Mouse (Mus musculus) neural tube, embryonic 15.5 days (tissue): ENCODE measurements around the gene Ccdc6. TPM values are rescaled to one million over a fixed set of nuclear protein-coding genes. Genes with fewer than 3 reads are reported as not detected.

Experiments
- ATAC-seq: fragments of 200-750 bp; cut with Nextera tagmentation; 2 replicates; pipeline ENCODE4 v1.8.0; 2017; ENCODE audit warnings: mild to moderate bottlenecking, moderate TSS enrichment, moderate library complexity; ENCODE audit not compliant: low FRiP score
- H3K27ac ChIP-seq: fragments of 300-500 bp; sonication (generic); replicated peaks from 2 replicates; pipeline ENCODE4 v1.5.1; 2015; ENCODE audit warnings: mild to moderate bottlenecking, inconsistent platforms
- H3K27me3 ChIP-seq: fragments of 300-500 bp; sonication (generic); replicated peaks from 2 replicates; pipeline ENCODE4 v1.6.1; 2015; ENCODE audit warnings: inconsistent platforms
- H3K36me3 ChIP-seq: fragments of 300-500 bp; sonication (generic); 2 replicates; pipeline ENCODE4 v1.6.1; 2015; ENCODE audit warnings: inconsistent platforms
- H3K4me1 ChIP-seq: fragments of 300-500 bp; sonication (generic); 2 replicates; pipeline ENCODE4 v1.6.1; 2015; ENCODE audit warnings: inconsistent platforms
- H3K4me2 ChIP-seq: fragments of 300-500 bp; sonication (generic); 2 replicates; pipeline ENCODE4 v1.6.1; 2015; ENCODE audit warnings: inconsistent platforms, mild to moderate bottlenecking, moderate library complexity
- H3K4me3 ChIP-seq: fragments of 300-500 bp; sonication (generic); replicated peaks from 2 replicates; pipeline ENCODE4 v1.5.1; 2015; ENCODE audit warnings: mild to moderate bottlenecking, inconsistent platforms
- H3K9ac ChIP-seq: fragments of 300-500 bp; sonication (generic); replicated peaks from 2 replicates; pipeline ENCODE4 v1.6.1; 2015; ENCODE audit warnings: mild to moderate bottlenecking, inconsistent platforms
- H3K9me3 ChIP-seq: fragments of 300-500 bp; sonication (generic); replicated peaks from 2 replicates; pipeline ENCODE4 v1.6.1; 2016; ENCODE audit warnings: inconsistent platforms
- WGBS: fragments of 180-500 bp; shearing (Covaris S2); methylation state at CpG from one replicate; pipeline ENCODE4 v1.1.7; 2015; ENCODE audit warnings: mixed read lengths; 5-methylcytosine and 5-hydroxymethylcytosine counted together
- polyA plus RNA-seq: library from polyadenylated mRNA; unstranded; fragments of >200 nt; fragmentation: Nextera tagmentation; extraction: Ambion mirVana; gene quantifications from 2 replicates; pipeline ENCODE4 v1.2.1, GENCODE M21; 2015

Gene Ccdc6
- polyA plus RNA-seq, 1 experiment from 2014 or later: 22.3 TPM

DNA sequence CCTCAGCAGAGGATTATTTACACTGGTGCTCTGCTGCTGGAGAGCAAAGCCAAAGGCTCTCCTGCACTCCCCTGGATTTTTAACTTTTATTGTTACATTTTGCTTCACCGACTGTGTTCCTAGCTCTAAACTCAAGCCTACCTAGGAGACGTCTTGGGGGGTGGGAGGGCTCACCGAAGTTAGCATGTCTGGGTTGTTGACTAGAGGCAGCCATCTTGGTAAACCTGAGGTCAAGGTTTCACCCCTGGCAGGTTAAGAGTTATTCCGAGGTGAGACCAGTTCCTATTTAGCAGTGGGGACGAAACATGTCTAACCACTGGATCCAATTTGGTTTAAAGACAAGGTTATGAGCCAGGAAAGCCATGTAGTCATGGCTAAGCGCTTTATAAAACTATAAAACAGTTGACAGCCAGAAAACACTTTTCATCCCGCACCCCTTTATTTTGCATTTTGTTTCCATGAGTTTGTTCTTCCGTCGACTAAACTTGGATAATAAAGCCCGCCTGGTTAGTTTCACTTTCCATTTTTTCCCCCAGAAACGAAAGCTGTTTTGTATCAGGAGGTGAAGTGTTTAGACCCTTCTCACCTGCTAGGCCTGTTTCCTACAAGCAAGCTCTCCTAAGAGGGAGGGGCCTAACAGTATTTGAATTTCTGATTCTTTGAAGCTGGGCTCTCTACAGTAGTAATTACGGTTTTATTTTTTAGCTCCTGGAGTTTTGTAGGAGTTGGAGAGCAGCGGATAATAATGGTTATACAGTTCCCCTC lies 1.2 kb upstream of the Ccdc6 start:
- ATAC-seq: no peak
- WGBS: 19% methylated on average over 13 of the region's 13 CpGs
- H3K9me3 ChIP-seq: no peaks in the 10 kb centered on the region
- H3K36me3 ChIP-seq: no peaks in the 10 kb centered on the region
- H3K27me3 ChIP-seq: no peaks in the 10 kb centered on the region
- peak overlapping the region; percentile 85 for H3K4me2 ChIP-seq
- peak overlapping the region; percentile 99 for H3K4me3 ChIP-seq
- H3K9ac ChIP-seq: no peak overlapping the region; the same call in 1 of the 2 replicates
- peak overlapping the region; percentile 65; the same call in 1 of the 2 replicates for H3K27ac ChIP-seq
- H3K4me1 ChIP-seq: peaks cover 50% of the 10 kb centered on the region

DNA sequence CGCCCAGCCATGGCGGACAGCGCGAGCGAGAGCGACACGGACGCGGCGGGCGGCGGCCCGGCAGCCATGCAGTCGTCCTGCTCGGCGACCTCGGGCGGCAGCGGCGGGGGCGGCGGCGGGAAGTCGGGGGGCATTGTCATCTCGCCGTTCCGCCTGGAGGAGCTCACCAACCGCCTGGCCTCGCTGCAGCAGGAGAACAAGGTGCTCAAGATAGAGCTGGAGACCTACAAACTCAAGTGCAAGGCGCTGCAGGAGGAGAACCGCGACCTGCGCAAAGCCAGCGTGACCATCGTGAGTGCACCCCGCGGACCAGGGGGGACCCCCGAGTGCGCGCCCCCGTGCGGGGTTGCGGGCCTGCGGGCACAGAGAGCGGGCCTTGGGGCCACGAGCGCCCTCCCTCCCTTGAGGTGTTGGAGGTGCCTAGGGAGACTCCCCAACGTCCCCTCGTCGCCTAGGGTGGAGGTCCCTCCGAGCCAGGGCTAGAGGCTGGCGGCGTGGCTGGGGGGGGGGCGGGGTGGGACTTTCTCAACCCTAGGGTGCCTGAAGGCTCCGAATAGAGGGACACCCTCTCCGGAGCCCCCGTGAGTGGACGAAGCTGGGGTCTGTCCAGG lies 475 bp downstream of the Ccdc6 start:
- ATAC-seq: peak; percentile 33
- no peaks in the 10 kb centered on the region for H3K9me3 ChIP-seq
- H3K27ac ChIP-seq: peak overlapping the region; percentile 90
- H3K27me3 ChIP-seq: no peaks in the 10 kb centered on the region
- peak overlapping the region; percentile 99 for H3K4me3 ChIP-seq
- H3K4me1 ChIP-seq: peaks cover 50% of the 10 kb centered on the region
- peak overlapping the region; percentile 85 for H3K4me2 ChIP-seq
- H3K36me3 ChIP-seq: no peaks in the 10 kb centered on the region
- peak overlapping the region; percentile 96 for H3K9ac ChIP-seq
- WGBS: under 1% methylated on average over 56 of the region's 58 CpGs

DNA sequence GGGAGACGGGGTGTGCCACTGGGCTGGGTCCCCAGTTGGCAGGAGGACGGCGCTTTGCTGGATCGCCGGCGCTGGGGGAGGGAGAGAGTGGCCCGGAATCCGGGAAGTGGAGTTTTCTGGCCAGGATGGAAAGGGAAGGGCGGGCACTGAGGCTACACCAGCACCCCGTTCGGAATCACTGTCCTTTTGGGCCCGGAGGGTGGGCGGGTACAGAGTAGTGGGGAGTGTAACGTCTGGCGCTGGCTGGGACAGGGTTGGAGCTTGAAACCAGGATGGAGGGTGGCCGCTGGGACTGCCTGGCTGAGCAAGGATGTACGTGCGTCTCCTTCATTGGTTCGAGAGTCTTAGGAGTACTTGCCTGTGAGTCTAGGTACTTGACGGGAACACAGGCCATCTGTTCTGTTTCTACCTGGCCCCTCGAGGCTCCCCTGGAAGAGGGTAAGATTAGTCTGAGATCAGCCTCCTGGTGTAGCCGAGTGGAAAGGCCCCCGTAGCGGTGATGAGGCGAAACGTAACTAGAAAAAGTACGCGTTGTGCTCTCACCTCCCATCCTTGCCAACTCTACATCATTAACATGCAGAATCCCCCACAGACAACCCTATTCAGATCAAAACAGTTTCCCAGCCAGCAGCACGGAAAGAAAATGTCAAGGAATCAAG lies 1.1 kb downstream of the Ccdc6 start:
- Histone ChIP-seq H3K4me2 (peak overlapping the region; percentile 85), H3K9ac (peak overlapping the region; percentile 96), H3K27me3 (no peaks in the 10 kb centered on the region), H3K4me1 (peaks cover 50% of the 10 kb centered on the region), H3K4me3 (peak overlapping the region; percentile 99), H3K9me3 (no peaks in the 10 kb centered on the region), H3K36me3 (0 out of 2 replicates have a peak, but pooled peaks cover under 1% of the 10 kb centered on the region), H3K27ac (peak overlapping the region; percentile 90)
- WGBS: 0% methylated on average over 29 of the region's 29 CpGs
- ATAC-seq: peak; percentile 56

DNA sequence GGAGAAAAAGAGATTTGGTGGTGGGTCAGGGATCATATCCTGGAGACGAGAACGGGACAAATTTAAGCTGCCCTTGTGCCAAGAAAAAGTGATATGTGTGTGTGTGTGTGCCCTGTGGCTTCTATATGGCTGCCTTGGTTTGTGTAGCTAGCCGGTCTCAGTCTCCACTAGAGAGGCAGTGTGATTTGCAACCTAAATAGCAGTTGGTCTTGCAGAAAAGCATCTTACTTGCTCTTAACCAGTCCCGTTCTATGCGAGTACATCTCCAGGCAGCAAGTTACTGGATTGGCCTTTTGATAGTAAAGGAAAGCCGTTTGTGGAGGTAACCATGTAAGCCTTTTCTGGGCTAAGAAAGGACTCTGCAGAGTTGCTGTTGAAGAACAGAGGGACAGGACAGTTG lies 1.7 kb downstream of the Ccdc6 start:
- H3K4me3 ChIP-seq: peak overlapping the region; percentile 99
- peaks cover 49% of the 10 kb centered on the region for H3K4me1 ChIP-seq
- H3K9me3 ChIP-seq: no peaks in the 10 kb centered on the region
- 2% methylated on average over 6 of the region's 6 CpGs for WGBS
- no peaks in the 10 kb centered on the region for H3K27me3 ChIP-seq
- peak; percentile 1; the same call in 1 of the 2 replicates for ATAC-seq
- H3K9ac ChIP-seq: peak overlapping the region; percentile 96
- 0 out of 2 replicates have a peak, but pooled peaks cover 2% of the 10 kb centered on the region for H3K36me3 ChIP-seq
- peak overlapping the region; percentile 85 for H3K4me2 ChIP-seq
- peak overlapping the region; percentile 90 for H3K27ac ChIP-seq

DNA sequence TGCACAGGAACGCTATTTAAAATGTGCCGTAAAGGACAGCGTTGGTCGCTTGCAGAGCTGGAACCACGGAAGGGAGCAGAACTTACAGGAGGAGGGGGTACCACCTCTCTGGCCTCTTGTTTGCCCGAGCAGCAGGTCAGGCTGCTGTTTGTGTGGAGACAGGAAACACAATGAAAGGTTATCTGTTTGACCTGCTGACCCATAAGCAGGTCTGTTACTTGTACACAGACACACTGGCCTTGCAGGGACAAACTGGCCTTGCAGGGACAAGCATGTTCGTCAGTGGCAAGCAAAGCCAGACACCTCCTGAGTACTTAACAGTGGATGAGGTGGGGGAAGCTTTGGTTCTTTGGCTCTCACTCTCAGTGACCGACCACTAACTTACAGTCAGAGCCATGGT lies 2.1 kb downstream of the Ccdc6 start:
- H3K9ac ChIP-seq: peak overlapping the region; percentile 96
- 0 out of 2 replicates have a peak, but pooled peaks cover 2% of the 10 kb centered on the region for H3K36me3 ChIP-seq
- H3K4me3 ChIP-seq: peak overlapping the region; percentile 99
- peak overlapping the region; percentile 85 for H3K4me2 ChIP-seq
- no peak for ATAC-seq
- H3K27me3 ChIP-seq: no peaks in the 10 kb centered on the region
- 22% methylated on average over 8 of the region's 8 CpGs for WGBS
- peaks cover 45% of the 10 kb centered on the region for H3K4me1 ChIP-seq
- H3K9me3 ChIP-seq: no peaks in the 10 kb centered on the region
- H3K27ac ChIP-seq: peak overlapping the region; percentile 90

DNA sequence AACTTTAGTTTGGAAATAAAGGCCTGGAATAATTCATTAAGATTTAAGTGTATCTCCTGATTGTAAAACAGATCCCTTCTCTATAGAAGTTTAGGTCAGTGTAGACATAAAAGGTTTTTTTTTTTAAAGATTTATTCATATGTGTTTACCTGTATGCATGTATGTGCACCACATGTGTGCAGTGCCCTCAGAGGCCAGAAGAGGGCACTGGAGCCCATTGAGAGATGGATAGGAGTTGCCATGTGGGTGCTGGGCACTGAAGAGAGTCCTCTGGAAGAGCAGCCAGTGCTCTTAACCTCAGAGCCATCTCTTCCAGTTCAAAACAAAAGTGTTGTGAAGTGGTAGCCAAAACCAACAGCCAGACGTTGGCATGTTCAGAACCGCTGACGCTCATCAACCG lies 5.2 kb downstream of the Ccdc6 start:
- 98% methylated on average over 4 of the region's 4 CpGs for WGBS
- no peaks in the 10 kb centered on the region for H3K9me3 ChIP-seq
- no peak overlapping the region for H3K27ac ChIP-seq
- H3K4me2 ChIP-seq: no peak overlapping the region
- ATAC-seq: no peak
- H3K27me3 ChIP-seq: no peaks in the 10 kb centered on the region
- H3K4me3 ChIP-seq: no peak overlapping the region
- H3K36me3 ChIP-seq: peaks cover 2% of the 10 kb centered on the region; the same call in 1 of the 2 replicates
- H3K4me1 ChIP-seq: peaks cover 29% of the 10 kb centered on the region
- no peak overlapping the region for H3K9ac ChIP-seq

DNA sequence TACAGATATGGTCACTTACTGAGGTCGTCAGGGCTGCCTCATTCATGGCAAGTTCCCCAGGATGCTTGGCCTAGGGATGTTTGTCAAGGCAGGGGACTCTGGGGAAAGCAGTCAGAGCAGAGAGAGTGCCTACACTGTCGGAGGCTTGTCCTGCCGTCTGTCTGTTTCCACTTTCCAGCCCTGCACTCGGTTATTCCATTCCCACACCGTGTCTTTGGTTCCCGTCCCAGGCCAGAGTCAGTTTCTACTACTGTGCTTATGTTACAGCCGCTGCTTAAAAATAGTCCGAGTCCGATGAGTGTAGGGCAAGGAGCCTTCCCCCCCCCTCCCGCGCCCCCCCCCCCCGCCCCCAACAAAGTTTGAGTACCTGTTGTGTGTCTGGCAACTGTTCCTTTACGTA lies 11.1 kb downstream of the Ccdc6 start:
- H3K9ac ChIP-seq: no peak overlapping the region
- WGBS: 69% methylated on average over 12 of the region's 13 CpGs
- no peaks in the 10 kb centered on the region for H3K9me3 ChIP-seq
- H3K4me2 ChIP-seq: no peak overlapping the region
- no peaks in the 10 kb centered on the region for H3K27me3 ChIP-seq
- peaks cover 26% of the 10 kb centered on the region for H3K4me1 ChIP-seq
- no peak overlapping the region for H3K27ac ChIP-seq
- ATAC-seq: no peak
- H3K4me3 ChIP-seq: no peak overlapping the region
- peaks cover 1% of the 10 kb centered on the region; the same call in 1 of the 2 replicates for H3K36me3 ChIP-seq

DNA sequence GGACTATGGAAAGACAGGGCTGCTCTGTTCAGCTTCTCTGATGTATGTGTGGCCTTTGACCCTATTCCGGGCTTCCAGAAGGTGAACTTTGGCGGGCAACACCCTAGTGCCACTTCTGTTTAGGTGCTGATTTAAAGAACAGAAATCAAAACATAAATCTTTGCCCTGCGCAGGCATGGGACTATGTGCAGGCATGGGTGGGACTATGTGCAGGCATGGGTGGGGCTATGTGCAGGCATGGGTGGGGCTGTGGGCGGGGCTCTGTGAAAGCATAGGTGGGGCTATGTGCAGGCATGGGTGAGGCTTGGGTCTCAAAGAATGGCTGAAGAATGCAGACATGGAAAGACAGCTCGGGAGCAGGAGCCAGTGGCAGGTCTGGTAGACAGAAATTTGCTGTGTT lies 13.1 kb downstream of the Ccdc6 start:
- Histone ChIP-seq H3K27ac (no peak overlapping the region), H3K4me2 (no peak overlapping the region), H3K9me3 (no peaks in the 10 kb centered on the region), H3K4me1 (peaks cover 22% of the 10 kb centered on the region), H3K27me3 (no peaks in the 10 kb centered on the region), H3K36me3 (no peaks in the 10 kb centered on the region; the same call in 1 of the 2 replicates), H3K9ac (no peak overlapping the region), H3K4me3 (no peak overlapping the region)
- 72% methylated on average over 5 of the region's 5 CpGs for WGBS
- ATAC-seq: no peak

DNA sequence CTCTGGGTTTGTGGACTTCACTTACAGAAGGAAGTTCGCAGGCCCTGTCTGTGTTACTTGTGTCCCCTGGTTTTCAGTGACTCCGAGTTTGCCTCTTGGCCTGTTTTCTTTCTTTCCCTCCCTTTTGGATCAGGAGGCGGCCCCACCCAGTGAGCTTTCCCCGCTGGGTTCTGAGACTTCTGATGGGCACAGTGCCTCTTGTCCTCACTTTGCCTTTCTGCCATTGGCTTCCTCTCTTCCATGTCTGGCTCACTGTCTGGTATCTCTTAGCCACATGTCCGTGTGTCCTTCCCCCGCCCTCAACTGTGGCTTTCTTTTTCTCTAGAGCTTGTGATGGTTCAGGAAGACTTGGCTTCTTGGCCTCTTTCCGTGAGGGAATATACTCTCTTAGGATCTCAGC lies 13.9 kb downstream of the Ccdc6 start:
- peaks cover 22% of the 10 kb centered on the region for H3K4me1 ChIP-seq
- ATAC-seq: no peak
- H3K4me2 ChIP-seq: no peak overlapping the region
- WGBS: 97% methylated on average over 7 of the region's 7 CpGs
- no peaks in the 10 kb centered on the region for H3K9me3 ChIP-seq
- no peak overlapping the region for H3K27ac ChIP-seq
- H3K4me3 ChIP-seq: no peak overlapping the region
- no peaks in the 10 kb centered on the region for H3K27me3 ChIP-seq
- H3K36me3 ChIP-seq: no peaks in the 10 kb centered on the region
- no peak overlapping the region for H3K9ac ChIP-seq

DNA sequence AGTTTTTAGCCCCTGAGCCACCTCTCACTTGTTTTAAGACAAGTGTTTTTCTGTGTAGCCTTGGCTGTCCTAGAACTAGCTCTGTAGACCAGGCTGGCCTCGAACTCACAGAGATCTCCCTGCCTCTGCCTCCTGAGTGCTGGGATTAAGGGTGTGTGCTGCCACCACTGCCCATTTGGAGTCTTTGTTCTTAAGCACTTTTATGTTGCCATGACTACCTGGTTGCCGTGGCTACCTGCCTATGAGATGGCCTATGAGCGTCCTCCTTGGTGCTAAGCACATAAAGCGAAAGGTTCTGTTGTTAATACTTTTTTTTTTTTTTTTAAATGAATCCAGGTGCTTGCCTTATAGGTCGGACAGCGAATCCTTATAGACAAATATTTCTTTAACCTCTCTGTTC lies 14.7 kb downstream of the Ccdc6 start:
- 87% methylated on average over 6 of the region's 6 CpGs for WGBS
- Histone ChIP-seq H3K4me2 (no peak overlapping the region), H3K4me3 (no peak overlapping the region), H3K36me3 (no peaks in the 10 kb centered on the region), H3K9ac (no peak overlapping the region), H3K27ac (no peak overlapping the region), H3K9me3 (no peaks in the 10 kb centered on the region), H3K27me3 (no peaks in the 10 kb centered on the region), H3K4me1 (peaks cover 22% of the 10 kb centered on the region)
- no peak for ATAC-seq

DNA sequence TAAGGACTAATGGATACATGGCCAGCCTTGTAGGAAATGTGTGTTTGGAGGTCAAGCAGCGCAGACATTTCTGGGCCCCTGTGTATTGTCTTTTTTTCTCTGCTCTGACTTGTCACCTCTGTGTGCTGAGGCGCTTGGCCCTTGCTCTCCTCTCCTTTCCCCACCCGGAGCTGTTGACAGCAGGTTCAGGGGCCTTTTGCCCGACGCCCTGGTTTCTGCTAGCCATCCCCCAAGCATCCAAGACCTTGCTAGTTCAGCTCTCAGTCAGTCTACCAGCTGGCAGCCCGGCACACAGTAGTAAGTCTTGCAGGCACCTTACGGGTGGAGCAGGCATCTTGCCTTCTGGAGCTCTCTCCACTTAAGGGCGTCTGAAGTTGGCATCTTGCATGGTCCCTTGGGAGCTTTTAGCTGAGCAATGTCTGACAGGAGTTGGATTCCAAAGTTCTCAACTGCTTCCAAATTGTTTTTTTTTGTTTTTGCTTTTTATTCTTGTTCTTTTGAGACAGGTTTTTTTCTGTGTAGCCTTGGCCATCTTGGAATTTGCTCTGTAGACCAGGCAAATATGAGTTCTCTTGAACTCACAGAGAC lies 17.2 kb downstream of the Ccdc6 start:
- Histone ChIP-seq H3K36me3 (no peaks in the 10 kb centered on the region), H3K4me2 (no peak overlapping the region), H3K27ac (no peak overlapping the region), H3K4me3 (no peak overlapping the region), H3K9ac (no peak overlapping the region), H3K4me1 (peaks cover 25% of the 10 kb centered on the region), H3K27me3 (no peaks in the 10 kb centered on the region), H3K9me3 (no peaks in the 10 kb centered on the region)
- WGBS: 89% methylated on average over 8 of the region's 8 CpGs
- ATAC-seq: no peak
